Comparison of ENCODE assay signal across 8 mouse cellular contexts in the genomic region with DNA sequence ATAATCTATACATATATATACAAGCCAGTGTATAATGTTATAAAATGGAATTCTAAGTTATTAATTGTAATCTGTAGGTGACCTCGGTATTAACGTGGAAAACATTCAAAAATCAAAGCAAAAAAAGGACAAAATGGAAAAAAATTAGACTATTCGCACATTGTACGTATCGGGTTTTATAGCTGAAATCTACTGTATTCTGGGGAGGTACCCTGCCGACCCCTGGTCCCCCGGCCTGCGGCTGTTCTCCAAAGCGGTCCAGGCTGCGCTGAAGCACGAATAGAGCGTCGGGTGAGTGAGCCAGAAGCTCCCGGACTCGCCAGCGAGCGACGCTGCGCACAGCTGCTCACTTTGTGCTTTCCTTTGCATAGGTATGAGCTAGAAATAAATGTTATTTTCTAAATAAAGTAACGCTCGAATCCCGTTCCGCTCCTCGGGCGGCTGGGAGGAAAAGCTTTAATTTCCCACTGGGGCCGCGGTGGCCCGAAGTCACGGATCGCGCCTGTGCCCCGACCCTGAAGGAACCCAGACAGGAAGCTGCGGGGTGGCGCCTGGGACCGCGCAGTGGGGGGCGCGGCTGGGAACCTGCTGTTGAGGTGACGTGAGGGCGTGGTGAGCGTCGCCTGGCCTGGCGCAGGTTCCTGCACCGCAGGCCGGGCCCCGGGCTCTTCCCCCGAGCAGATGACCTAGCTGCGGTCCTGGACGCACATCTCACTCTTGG. TPM values are rescaled to one million over a fixed set of nuclear protein-coding genes. Genes with fewer than 3 reads are reported as not detected.
DNase-seq lines count a peak whose midpoint lies in the region; ATAC-seq lines count a peak whose summit lies in the region.

No protein-coding gene starts in this region.

- 0 out of 2 replicates have a peak, but pooled peaks cover 5% of the 10 kb centered on the region for H3K9me3 ChIP-seq in megakaryocyte, embryonic 14.5 days
- no peaks in the 10 kb centered on the region for H3K9me3 ChIP-seq in intestine, embryonic 16.5 days (ENCODE audit: control insufficient read depth, low read length)
- no peaks in the 10 kb centered on the region for H3K9me3 ChIP-seq in stomach, embryonic 14.5 days (ENCODE audit: control insufficient read depth, low read depth, low read length)

- H3K4me2 ChIP-seq in intestine, embryonic 16.5 days (ENCODE audit: low read depth, low read length): peak overlapping the region; percentile 31; the same call in 1 of the 2 replicates
- H3K4me2 ChIP-seq in stomach, embryonic 14.5 days (replicated peaks; ENCODE audit: low read depth, low read length): peak overlapping the region; percentile 23; the same call in 1 of the 2 replicates

- H3K4me1 ChIP-seq in megakaryocyte, embryonic 14.5 days: peaks cover 66% of the 10 kb centered on the region
- peaks cover 21% of the 10 kb centered on the region for H3K4me1 ChIP-seq in intestine, embryonic 16.5 days (ENCODE audit: control insufficient read depth, insufficient read depth, low read length)
- H3K4me1 ChIP-seq in stomach, embryonic 14.5 days (ENCODE audit: control insufficient read depth, insufficient read depth, low read length): peaks cover 6% of the 10 kb centered on the region

- H3K36me3 ChIP-seq in megakaryocyte, embryonic 14.5 days (replicated peaks; ENCODE audit: low read length): no peaks in the 10 kb centered on the region
- no peaks in the 10 kb centered on the region for H3K36me3 ChIP-seq in intestine, embryonic 16.5 days (ENCODE audit: control insufficient read depth, insufficient read depth, low read length)
- H3K36me3 ChIP-seq in stomach, embryonic 14.5 days (ENCODE audit: control insufficient read depth, insufficient read depth, low read length): no peaks in the 10 kb centered on the region

- peak overlapping the region; percentile 70 for H3K4me3 ChIP-seq in megakaryocyte, embryonic 14.5 days (replicated peaks)
- H3K4me3 ChIP-seq in intestine, embryonic 16.5 days (ENCODE audit: low read length): peak overlapping the region; percentile 20
- peak overlapping the region; percentile 11 for H3K4me3 ChIP-seq in stomach, embryonic 14.5 days (ENCODE audit: low read depth, low read length)

- H3K27ac ChIP-seq in intestine, embryonic 16.5 days (ENCODE audit: low read length): no peak overlapping the region
- H3K27ac ChIP-seq in stomach, embryonic 14.5 days (ENCODE audit: low read length): no peak overlapping the region

- no peak overlapping the region for H3K9ac ChIP-seq in intestine, embryonic 16.5 days (ENCODE audit: low read depth, low read length)
- no peak overlapping the region for H3K9ac ChIP-seq in stomach, embryonic 14.5 days (replicated peaks; ENCODE audit: low read depth, low read length)

- no peak for ATAC-seq in megakaryocyte, adult 5-6 weeks (ENCODE audit: poor library complexity, severe bottlenecking)
- ATAC-seq in intestine, embryonic 16.5 days: no peak
- ATAC-seq in stomach, embryonic 14.5 days (ENCODE audit: insufficient number of reproducible peaks, insufficient read depth, low FRiP score, low read depth): no peak

- WGBS in intestine, embryonic 16.5 days: 2% methylated on average over 49 of the region's 49 CpGs
- WGBS in stomach, embryonic 14.5 days: 2% methylated on average over 49 of the region's 49 CpGs

- peak; percentile 8 to 53 for DNase-seq in adrenal gland, adult (ENCODE audit: inconsistent age in 2 of 2, low spot score in 1 of 2)
- DNase-seq in adrenal gland, adult 8-10 months: no peak
- no peak for DNase-seq in spleen, postnatal 10 days (ENCODE audit: low spot score in 2 of 2)
- DNase-seq in c-Kit-positive CD71-positive TER-119-positive erythroid progenitor cells, embryonic 14.5 days (ENCODE audit: low spot score): no peak

- H3K27me3 ChIP-seq in megakaryocyte, embryonic 14.5 days (replicated peaks): peaks cover 98% of the 10 kb centered on the region
- peaks cover 95% of the 10 kb centered on the region for H3K27me3 ChIP-seq in intestine, embryonic 16.5 days (replicated peaks; ENCODE audit: control insufficient read depth, insufficient read depth, low read length)
- H3K27me3 ChIP-seq in stomach, embryonic 14.5 days (ENCODE audit: control insufficient read depth, insufficient read depth, low read length): peaks cover 88% of the 10 kb centered on the region

RNA-seq across cellular contexts. Expression of a gene that starts 5.6 kb away (rescaled TPM):
- total RNA-seq in adrenal gland, adult 8-10 months (2022): under 1 TPM; 0.17 to 0.52 (median 0.34) TPM
- 0.67 and 4.9 TPM in 2 replicates for polyA plus RNA-seq in megakaryocyte, embryonic 14.5 days (2012; ENCODE audit: insufficient read depth, low replicate concordance)
- 0.14 TPM in 1 of 2 replicates, not detected in the other for total RNA-seq in megakaryocyte, adult 5-6 weeks (2015)
- total RNA-seq in megakaryocyte, adult 5-6 weeks (2017): not detected in 2 replicates
- polyA plus RNA-seq in intestine, embryonic 16.5 days (2015; fragmentation: Nextera tagmentation; extraction: Ambion mirVana): 0.07 TPM in 1 of 2 replicates, not detected in the other
- 0.16 TPM in 1 of 2 replicates, not detected in the other for polyA plus RNA-seq in stomach, embryonic 14.5 days (2014; fragmentation: Nextera tagmentation; extraction: Ambion mirVana)

Comparison
In these comparisons a context has a peak if more than half of its experiments do, and no peak if none do; other contexts are left out.
1. DNase-seq: peak in adrenal gland, adult (2 of 2); none in adrenal gland, adult 8-10 months (single experiment), spleen, postnatal 10 days (0 of 2) and c-Kit-positive CD71-positive TER-119-positive erythroid progenitor cells, embryonic 14.5 days (single experiment).
2. H3K4me3 ChIP-seq: peak in every context shown above with its lines; median percentile 70 in megakaryocyte, embryonic 14.5 days; 20 in intestine, embryonic 16.5 days; 11 in stomach, embryonic 14.5 days.